Mouse (Mus musculus) cortical plate, adult 2 months (tissue): ENCODE results near the gene Ppp1r15b. TPM values are rescaled to one million over a fixed set of nuclear protein-coding genes. Genes with fewer than 3 reads are reported as not detected.

ENCODE experiments used
- H3K27ac ChIP-seq: fragments of 200-500 bp; 2 replicates; pipeline ENCODE4 v1.5.1; 2012; ENCODE audit warnings: low read length, control low read depth, inconsistent platforms; ENCODE audit not compliant: insufficient read depth
- H3K4me1 ChIP-seq: fragments of 200-500 bp; 2 replicates; pipeline ENCODE4 v1.6.1; 2011; ENCODE audit warnings: low read length; ENCODE audit not compliant: control insufficient read depth, insufficient read depth
- H3K4me3 ChIP-seq: fragments of 200-500 bp; 2 replicates; pipeline ENCODE4 v1.5.1; 2011; ENCODE audit warnings: mild to moderate bottlenecking, low read length, control low read depth; ENCODE audit not compliant: insufficient read depth
- CTCF ChIP-seq: fragments of 200-500 bp; IDR thresholded peaks from 2 replicates; pipeline ENCODE4 v1.5.1; 2011; ENCODE audit warnings: mild to moderate bottlenecking, control low read depth, low read length; ENCODE audit not compliant: insufficient read depth; ENCODE audit errors: extremely low read depth
- POLR2A ChIP-seq: fragments of 200-500 bp; IDR thresholded peaks from 2 replicates; pipeline ENCODE4 v1.6.1; 2011; ENCODE audit warnings: mild to moderate bottlenecking, low read length, control low read depth; ENCODE audit not compliant: insufficient read depth; ENCODE audit errors: extremely low read depth
- polyA plus RNA-seq: library from polyadenylated mRNA; depleted of rRNA; stranded (reverse); fragments of >200 nt; gene quantifications from 2 replicates; pipeline ENCODE4 v1.2.3, GENCODE M21; 2012; rRNA removed

Gene Ppp1r15b
- polyA plus RNA-seq, 1 experiment: 25.6 TPM

DNA sequence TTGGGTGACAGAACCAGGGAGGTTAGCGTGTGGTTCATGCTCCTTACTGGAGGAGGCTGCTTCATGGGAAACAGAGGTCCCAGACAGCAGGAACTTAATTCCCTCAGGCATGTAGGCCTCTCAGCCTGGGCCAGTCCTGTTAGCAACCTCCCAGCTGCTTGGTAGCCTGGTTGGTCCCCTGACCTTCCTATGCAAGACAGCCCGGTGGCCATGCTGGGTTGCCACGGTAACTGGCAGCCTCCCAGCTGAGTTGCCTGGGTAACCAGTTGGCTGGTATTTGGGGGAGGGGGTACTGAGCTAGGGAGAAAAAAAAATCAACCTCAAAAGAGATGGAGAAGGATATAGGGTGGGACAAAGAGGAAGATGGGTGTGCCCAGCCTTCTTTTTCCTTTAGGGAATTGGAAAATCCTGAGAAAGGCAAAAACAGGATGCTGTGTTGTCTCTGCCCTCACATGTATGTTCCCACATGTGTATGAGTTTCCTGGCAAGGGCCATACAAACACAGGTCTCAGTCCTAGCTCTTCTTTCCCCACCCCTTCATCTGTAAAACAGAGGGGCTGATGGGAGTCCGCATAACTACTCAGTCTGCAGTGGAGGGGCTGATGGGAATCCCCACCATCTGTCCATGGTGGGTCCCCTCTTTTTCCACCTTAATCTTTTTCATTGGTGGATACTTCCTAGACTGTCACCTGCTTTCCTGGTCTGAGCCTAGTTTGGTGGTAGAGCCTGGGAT lies 57.2 kb downstream of the Ppp1r15b start:
- peaks cover 3% of the 10 kb centered on the region; the same call in 1 of the 2 replicates for H3K4me1 ChIP-seq
- TF ChIP-seq CTCF (no peak), POLR2A (no peak)
- no peak overlapping the region for H3K27ac ChIP-seq
- no peak overlapping the region for H3K4me3 ChIP-seq

GRCm38 (mm10) chr1:133188719-133189118 lies 57.8 kb downstream of the Ppp1r15b start:
- no peak for TF ChIP-seq CTCF
- TF ChIP-seq POLR2A: no peak
- Histone ChIP-seq H3K27ac (no peak overlapping the region), H3K4me1 (peaks cover 3% of the 10 kb centered on the region; the same call in 1 of the 2 replicates), H3K4me3 (no peak overlapping the region)

Other genes with a start within 250 kb of the Ppp1r15b start
- 67.3 and 68.3 TPM in 2 replicates for gene Mdm4, start 100.6 kb upstream of the Ppp1r15b start, polyA plus RNA-seq
- 11.1 and 12.0 TPM in 2 replicates for gene Pik3c2b, start 85.5 kb upstream of the Ppp1r15b start, polyA plus RNA-seq
- 82.2 and 83.2 TPM in 2 replicates for gene Plekha6, start 33.1 kb downstream of the Ppp1r15b start, polyA plus RNA-seq
- 0.56 and 1.4 TPM in 2 replicates for gene Golt1a, start 178.7 kb downstream of the Ppp1r15b start, polyA plus RNA-seq
- 1.6 TPM in 1 of 2 replicates, not detected in the other for gene Kiss1, start 190.7 kb downstream of the Ppp1r15b start, polyA plus RNA-seq
- gene Ren1, start 219.4 kb downstream of the Ppp1r15b start, polyA plus RNA-seq: 0.06 TPM in 1 of 2 replicates, not detected in the other
- gene Etnk2, start 232.4 kb downstream of the Ppp1r15b start, polyA plus RNA-seq: 14.6 and 16.7 TPM in 2 replicates